Mouse (Mus musculus) ES-CJ7 (cell line): Measurements from ENCODE around the gene Wdr89.
"Not testable (repeated sequence)": the region's sequence is repeated elsewhere in the genome, so short reads cannot be mapped to it uniquely, and the experiment has no call there.

Source experiments
- DNase-seq: peaks from one replicate; pipeline ENCODE4 v3.0.0; 2011; ENCODE audit warnings: low read depth, low spot score

Gene Wdr89

GRCm38 (mm10) chr12:75669258-75670106, at the start of gene Wdr89:
Wdr89 (minus strand) TSS chr12:75669537.
- peak; percentile 100 for DNase-seq

- no peak for DNase-seq
Observed at GRCm38 (mm10) chr12:75713596-75713995, 44.3 kb upstream of the Wdr89 start.

GRCm38 (mm10) chr12:75712905-75713304, 43.6 kb upstream of the Wdr89 start:
- not testable (repeated sequence) for DNase-seq

GRCm38 (mm10) chr12:75710596-75711376, 41.4 kb upstream of the Wdr89 start:
- no peak for DNase-seq

- no peak for DNase-seq
Observed at GRCm38 (mm10) chr12:75709506-75709905, 40.2 kb upstream of the Wdr89 start.

- DNase-seq: no peak
Observed at GRCm38 (mm10) chr12:75706670-75707069, 37.3 kb upstream of the Wdr89 start.

- DNase-seq: no peak
Observed at GRCm38 (mm10) chr12:75702739-75703122, 33.4 kb upstream of the Wdr89 start.

GRCm38 (mm10) chr12:75702084-75702738, 32.9 kb upstream of the Wdr89 start:
- DNase-seq: no peak

GRCm38 (mm10) chr12:75701173-75702083, 32.1 kb upstream of the Wdr89 start:
- DNase-seq: peak; percentile 59

GRCm38 (mm10) chr12:75698692-75699091, 29.4 kb upstream of the Wdr89 start:
- peak; percentile 64 for DNase-seq

- DNase-seq: not testable (repeated sequence)
Observed at GRCm38 (mm10) chr12:75695845-75696244, 26.5 kb upstream of the Wdr89 start.

- no peak for DNase-seq
Observed at GRCm38 (mm10) chr12:75689003-75689402, 19.7 kb upstream of the Wdr89 start.

- DNase-seq: no peak
Observed at GRCm38 (mm10) chr12:75687314-75687713, 18.0 kb upstream of the Wdr89 start.

GRCm38 (mm10) chr12:75684026-75684425, 14.7 kb upstream of the Wdr89 start:
- DNase-seq: not testable (repeated sequence)

GRCm38 (mm10) chr12:75683598-75683997, 14.3 kb upstream of the Wdr89 start:
- DNase-seq: no peak

GRCm38 (mm10) chr12:75682842-75683241, 13.5 kb upstream of the Wdr89 start:
- no peak for DNase-seq

- no peak for DNase-seq
Observed at GRCm38 (mm10) chr12:75681101-75681500, 11.8 kb upstream of the Wdr89 start.

- DNase-seq: no peak
Observed at GRCm38 (mm10) chr12:75678393-75678792, 9.1 kb upstream of the Wdr89 start.

- DNase-seq: no peak
Observed at GRCm38 (mm10) chr12:75672630-75673029, 3.3 kb upstream of the Wdr89 start.

- DNase-seq: peak; percentile 70
Observed at GRCm38 (mm10) chr12:75671759-75672315, 2.5 kb upstream of the Wdr89 start.

- no peak for DNase-seq
Observed at GRCm38 (mm10) chr12:75670611-75671010, 1.3 kb upstream of the Wdr89 start.
